Mouse (Mus musculus) G1E (cell line): ENCODE results near the gene Zfp322a. TPM values are rescaled to one million over a fixed set of nuclear protein-coding genes. Genes with fewer than 3 reads are reported as not detected.
"Not testable (repeated sequence)": the region's sequence is repeated elsewhere in the genome, so short reads cannot be mapped to it uniquely, and the experiment has no call there.

ENCODE experiments used
- ATAC-seq: 2 replicates; pipeline ENCODE4 v1.8.0; 2016; ENCODE audit warnings: mild to moderate bottlenecking; ENCODE audit not compliant: insufficient number of reproducible peaks, poor library complexity, low FRiP score, severe bottlenecking; ENCODE audit errors: extremely low read depth
- DNase-seq: peaks from one replicate; pipeline ENCODE4 v3.0.0; 2012; ENCODE audit warnings: low spot score
- H3K27me3 ChIP-seq: 2 replicates; pipeline ENCODE4 v1.6.1; 2012; ENCODE audit warnings: mild to moderate bottlenecking, low read length, inconsistent platforms; ENCODE audit not compliant: insufficient read depth
- H3K36me3 ChIP-seq: replicated peaks from 2 replicates; pipeline ENCODE3; 2012; ENCODE audit warnings: mild to moderate bottlenecking, inconsistent platforms
- H3K4me1 ChIP-seq: 2 replicates; pipeline ENCODE4 v1.6.1; 2012; ENCODE audit warnings: low read depth, low read length, inconsistent platforms, mixed read lengths; ENCODE audit not compliant: insufficient read depth
- H3K4me3 ChIP-seq: 2 replicates; pipeline ENCODE4 v1.5.1; 2012; ENCODE audit warnings: low read depth, mild to moderate bottlenecking, inconsistent platforms, low read length, moderate library complexity, mixed read lengths
- H3K9me3 ChIP-seq: replicated peaks from 2 replicates; pipeline ENCODE4 v1.6.1; 2012; ENCODE audit warnings: inconsistent platforms
- CTCF ChIP-seq: IDR thresholded peaks from 2 replicates; pipeline ENCODE4 v1.5.1; 2012; ENCODE audit warnings: low read depth, low read length, inconsistent platforms, mixed read lengths
- GATA1 ChIP-seq: IDR thresholded peaks from 2 replicates; pipeline ENCODE4 v1.6.1; 2012; ENCODE audit warnings: borderline replicate concordance, low read length, inconsistent platforms, mixed read lengths
- GATA2 ChIP-seq: IDR thresholded peaks from 2 replicates; pipeline ENCODE4 v1.6.1; 2012; ENCODE audit warnings: low read depth, low read length, inconsistent platforms, borderline replicate concordance
- POLR2AphosphoS5 ChIP-seq: IDR thresholded peaks from 2 replicates; pipeline ENCODE4 v1.6.1; 2012; ENCODE audit warnings: low read depth, low read length, inconsistent platforms; ENCODE audit not compliant: insufficient replicate concordance
- TAL1 ChIP-seq: conservative IDR thresholded peaks from 2 replicates; pipeline ENCODE4 v1.6.1; 2012; ENCODE audit warnings: low read depth, low read length, inconsistent platforms, mixed read lengths
- polyA plus RNA-seq: library from polyadenylated mRNA; stranded (reverse); fragments of >175 nt; gene quantifications from 2 replicates; pipeline ENCODE4 v1.2.3, GENCODE M21; 2012
- total RNA-seq, 2 experiments: library from RNA; stranded (forward) in 1 of 2; stranded (reverse) in 1 of 2; fragments of 200-1000 nt in 1 of 2; fragments of >200 nt in 1 of 2; fragmentation: Nextera tagmentation in 1 of 2; gene quantifications; 2 replicates each; pipeline ENCODE4 v1.2.3; 2014 to 2017

Gene Zfp322a
- total and polyA plus RNA-seq, 3 experiments = 1.4 to 110 (median 53.7) TPM

DNA sequence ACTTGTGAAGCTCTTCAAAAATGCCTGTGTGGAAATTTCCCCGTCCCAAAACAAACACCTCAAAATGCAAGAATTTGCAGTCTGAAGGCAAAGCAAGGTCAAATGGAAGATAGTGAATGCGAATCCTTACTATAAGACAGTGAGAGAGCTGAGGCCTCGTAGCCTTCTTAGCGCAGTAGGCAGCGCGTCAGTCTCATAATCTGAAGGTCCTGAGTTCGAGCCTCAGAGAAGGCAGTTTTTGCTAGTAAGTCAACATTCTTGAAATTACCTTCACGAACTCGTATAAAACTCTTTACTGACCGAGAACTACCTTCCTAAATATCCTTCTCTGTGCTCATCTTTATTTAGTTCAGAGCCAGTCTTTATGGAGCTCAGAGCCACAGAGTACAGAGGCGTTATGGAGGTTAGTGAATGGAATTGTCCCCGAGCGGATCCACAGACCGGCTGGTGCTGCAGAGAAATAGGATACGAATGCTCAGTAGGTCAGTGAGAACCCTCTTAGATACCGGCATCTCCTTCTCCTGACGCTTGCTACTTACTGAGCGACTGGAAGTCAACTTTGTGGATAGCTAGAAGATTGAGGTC lies 51.6 kb downstream of the Zfp322a start:
- no peak for DNase-seq

GRCm38 (mm10) chr13:23312909-23313669 lies 55.9 kb downstream of the Zfp322a start:
- Histone ChIP-seq H3K4me3 (no peak overlapping the region), H3K36me3 (no peaks in the 10 kb centered on the region), H3K9me3 (no peaks in the 10 kb centered on the region; the same call in 1 of the 2 replicates), H3K27me3 (peaks cover 34% of the 10 kb centered on the region), H3K4me1 (peaks cover 26% of the 10 kb centered on the region)
- no peak for TF ChIP-seq POLR2AphosphoS5
- no peak for TF ChIP-seq GATA2
- no peak for ATAC-seq
- DNase-seq = no peak

More for the DNA sequence above, 51.6 kb downstream of the Zfp322a start:
- no peaks in the 10 kb centered on the region; the same call in 1 of the 2 replicates for H3K9me3 ChIP-seq
- peaks cover 6% of the 10 kb centered on the region; the same call in 1 of the 2 replicates for H3K4me1 ChIP-seq
- peaks cover 18% of the 10 kb centered on the region for H3K27me3 ChIP-seq
- no peak overlapping the region for H3K4me3 ChIP-seq
- TF ChIP-seq GATA1 = no peak
- no peak for TF ChIP-seq POLR2AphosphoS5
- no peak for TF ChIP-seq TAL1
- TF ChIP-seq GATA2 = no peak
- TF ChIP-seq CTCF = no peak
- no peaks in the 10 kb centered on the region for H3K36me3 ChIP-seq
- no peak for ATAC-seq

DNA sequence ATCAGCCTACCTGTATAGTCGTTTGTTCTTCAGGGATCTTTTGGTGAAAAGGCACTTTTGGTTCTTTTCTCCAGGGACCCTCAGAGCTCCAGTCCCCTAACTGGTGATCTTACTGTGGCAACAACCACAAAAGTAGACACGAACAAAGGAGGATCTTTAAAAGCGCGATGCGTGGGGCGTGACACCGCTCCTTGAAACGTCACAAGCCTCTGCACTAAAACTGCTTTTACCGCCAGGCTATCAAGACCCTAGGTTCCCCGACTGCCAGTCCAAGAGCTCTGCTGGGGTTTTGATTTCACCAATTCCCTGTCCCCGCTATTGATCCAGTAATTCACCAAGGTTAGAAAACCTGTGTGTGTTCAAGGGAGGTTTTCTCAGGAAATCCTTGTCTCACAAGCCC lies 59.0 kb downstream of the Zfp322a start:
- H3K4me1 ChIP-seq = peaks cover 34% of the 10 kb centered on the region
- H3K27me3 ChIP-seq = peaks cover 26% of the 10 kb centered on the region
- TF ChIP-seq TAL1 (no peak), POLR2AphosphoS5 (no peak), GATA1 (no peak), GATA2 (no peak), CTCF (no peak)
- peak overlapping the region; percentile 72 for H3K4me3 ChIP-seq
- H3K9me3 ChIP-seq = no peaks in the 10 kb centered on the region; the same call in 1 of the 2 replicates
- H3K36me3 ChIP-seq = no peaks in the 10 kb centered on the region
- no peak for ATAC-seq
- no peak for DNase-seq

GRCm38 (mm10) chr13:23309495-23310011 lies 59.5 kb downstream of the Zfp322a start:
- Histone ChIP-seq H3K4me1 (peaks cover 34% of the 10 kb centered on the region), H3K27me3 (peaks cover 26% of the 10 kb centered on the region), H3K36me3 (no peaks in the 10 kb centered on the region), H3K4me3 (peak overlapping the region; percentile 72), H3K9me3 (no peaks in the 10 kb centered on the region; the same call in 1 of the 2 replicates)
- ATAC-seq (0 out of 2 replicates have a peak, but pooled peaks have one; percentile 8), DNase-seq (no peak)
- TF ChIP-seq GATA2 (no peak), GATA1 (no peak), POLR2AphosphoS5 (no peak), TAL1 (no peak), CTCF (no peak)

DNA sequence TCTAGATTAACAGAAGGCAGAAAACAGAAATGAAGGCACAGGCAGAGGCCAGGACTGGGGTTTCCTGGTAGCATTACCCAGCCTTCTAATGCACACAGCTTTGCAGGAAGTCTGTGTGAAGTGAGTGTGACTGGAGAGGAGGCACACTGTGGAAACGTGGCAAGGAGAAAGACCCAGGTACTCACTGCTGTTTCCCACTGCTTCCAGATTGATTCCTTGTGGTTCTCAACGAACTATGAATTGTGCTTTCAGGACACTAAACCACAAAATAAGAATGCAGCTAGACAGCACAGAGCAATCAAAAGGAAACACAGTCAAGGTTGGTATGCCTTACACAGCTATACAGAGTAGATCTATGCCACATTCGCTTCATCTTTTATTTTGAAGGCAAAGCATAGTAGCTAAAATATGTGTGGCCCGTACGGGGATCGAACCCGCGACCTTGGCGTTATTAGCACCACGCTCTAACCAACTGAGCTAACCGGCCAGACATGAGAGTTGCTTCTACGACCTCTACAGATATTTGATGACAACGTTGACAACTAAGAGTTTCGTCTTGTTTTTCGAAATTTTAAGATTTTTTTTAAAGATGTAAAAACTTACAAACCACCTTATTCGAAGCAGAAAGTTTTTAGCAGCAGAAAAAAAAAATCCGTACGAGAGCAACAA lies 60.2 kb downstream of the Zfp322a start:
- Histone ChIP-seq H3K4me3 (peak overlapping the region; percentile 72), H3K27me3 (peaks cover 26% of the 10 kb centered on the region), H3K4me1 (peaks cover 34% of the 10 kb centered on the region)
- DNase-seq, H3K36me3 ChIP-seq, ATAC-seq, H3K9me3 ChIP-seq: not testable (repeated sequence)

DNA sequence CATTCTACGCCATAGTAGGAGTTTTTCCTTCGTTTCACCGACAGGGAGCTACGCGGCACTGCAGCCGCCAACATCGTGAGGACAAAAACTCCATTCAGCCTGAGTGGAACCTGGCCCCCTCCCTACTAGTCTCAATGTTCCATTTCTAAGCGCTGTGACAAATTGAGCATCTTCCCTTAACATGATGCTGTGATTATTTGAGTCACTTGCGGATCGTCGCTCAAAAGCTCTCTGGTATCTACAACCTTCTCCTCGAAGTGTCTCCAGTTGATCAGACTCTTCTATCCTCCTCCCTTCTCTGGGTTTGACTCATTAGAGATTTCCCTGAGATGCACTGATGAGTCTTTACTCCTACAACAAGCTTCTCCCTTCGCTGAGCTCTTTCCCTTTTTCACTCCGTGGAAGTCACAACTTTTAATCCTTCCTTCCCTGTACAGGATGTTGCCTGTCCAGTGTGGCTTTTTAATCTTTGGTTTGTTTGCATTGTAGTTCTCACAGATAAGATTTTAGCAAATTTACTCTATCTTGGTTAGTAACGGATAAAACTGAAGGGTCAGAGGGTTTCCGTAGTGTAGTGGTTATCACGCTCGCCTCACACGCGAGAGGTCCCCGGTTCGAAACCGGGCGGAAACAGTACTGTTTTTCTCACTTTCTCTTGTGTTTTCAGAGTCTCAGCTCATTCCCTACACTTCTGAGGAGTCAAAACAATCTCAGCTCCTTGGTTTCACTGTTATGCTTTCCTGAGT lies 61.8 kb downstream of the Zfp322a start:
- ATAC-seq = peak; percentile 28; the same call in 1 of the 2 replicates
- no peak for TF ChIP-seq POLR2AphosphoS5
- no peak for TF ChIP-seq GATA1
- no peak for TF ChIP-seq CTCF
- no peak for TF ChIP-seq GATA2
- TF ChIP-seq TAL1 = no peak
- H3K27me3 ChIP-seq = peaks cover 16% of the 10 kb centered on the region

More for the DNA sequence above, 61.8 kb downstream of the Zfp322a start:
- Histone ChIP-seq H3K9me3 (no peaks in the 10 kb centered on the region), H3K4me1 (peaks cover 34% of the 10 kb centered on the region), H3K4me3 (no peak overlapping the region; the same call in 1 of the 2 replicates), H3K36me3 (no peaks in the 10 kb centered on the region)
- no peak for DNase-seq
